Mouse (Mus musculus): ENCODE measurements at regions not wholly inside any gene's neighbourhood (a gene's known extent, or its start where the extent isn't known, plus 50 kb on each side); places are given as distances from the start of the nearest gene placed in this dataset.

GRCm38 (mm10) chr8:7219300-7219699 lies 1441.7 kb downstream of the Efnb2 start:
- WGBS: 72% methylated on average over 3 of the region's 3 CpGs
- Histone ChIP-seq H3K4me3 (replicated peaks; ENCODE audit: extremely low read depth, low read depth, low read length) (no peak overlapping the region), H3K4me1 (ENCODE audit: control insufficient read depth, insufficient read depth, low read length) (no peaks in the 10 kb centered on the region)
- TF ChIP-seq CTCF (IDR thresholded peaks at IDR 0.05; ENCODE audit: insufficient read depth, low read length): no peak
- DNase-seq: no peak

- peak; percentile 9 for DNase-seq
- no peaks in the 10 kb centered on the region for H3K4me1 ChIP-seq (ENCODE audit: control insufficient read depth, insufficient read depth, low read length)
- TF ChIP-seq CTCF (IDR thresholded peaks at IDR 0.05; ENCODE audit: insufficient read depth, low read length) (no peak), POLR2A (IDR thresholded peaks at IDR 0.05; ENCODE audit: borderline replicate concordance, extremely low read depth, low read depth, low read length) (no peak)
- 35% methylated on average over 3 of the region's 3 CpGs for WGBS
- no peak overlapping the region for H3K4me3 ChIP-seq (replicated peaks; ENCODE audit: extremely low read depth, low read depth, low read length)
Observed at GRCm38 (mm10) chr8:7207178-7207577, 1453.9 kb downstream of the Efnb2 start.

- DNase-seq: no peak
- TF ChIP-seq CTCF (IDR thresholded peaks at IDR 0.05; ENCODE audit: insufficient read depth, low read length) (no peak), POLR2A (IDR thresholded peaks at IDR 0.05; ENCODE audit: borderline replicate concordance, extremely low read depth, low read depth, low read length) (no peak)
- H3K4me3 ChIP-seq (replicated peaks; ENCODE audit: extremely low read depth, low read depth, low read length): no peak overlapping the region
- no peaks in the 10 kb centered on the region for H3K4me1 ChIP-seq (ENCODE audit: control insufficient read depth, insufficient read depth, low read length)
Observed at GRCm38 (mm10) chr8:7206596-7206995, 1454.4 kb downstream of the Efnb2 start.

GRCm38 (mm10) chr8:7205086-7205485 lies 1456.0 kb downstream of the Efnb2 start:
- 78% methylated on average over 4 of the region's 4 CpGs for WGBS
- TF ChIP-seq POLR2A (IDR thresholded peaks at IDR 0.05; ENCODE audit: borderline replicate concordance, extremely low read depth, low read depth, low read length): no peak
- TF ChIP-seq CTCF (IDR thresholded peaks at IDR 0.05; ENCODE audit: insufficient read depth, low read length): no peak
- no peaks in the 10 kb centered on the region for H3K4me1 ChIP-seq (ENCODE audit: control insufficient read depth, insufficient read depth, low read length)
- H3K4me3 ChIP-seq (replicated peaks; ENCODE audit: extremely low read depth, low read depth, low read length): no peak overlapping the region
- no peak for DNase-seq

GRCm38 (mm10) chr8:7190726-7191125 lies 1470.3 kb downstream of the Efnb2 start:
- Histone ChIP-seq H3K4me1 (ENCODE audit: control insufficient read depth, insufficient read depth, low read length) (no peaks in the 10 kb centered on the region), H3K4me3 (replicated peaks; ENCODE audit: extremely low read depth, low read depth, low read length) (no peak overlapping the region)
- TF ChIP-seq POLR2A (IDR thresholded peaks at IDR 0.05; ENCODE audit: borderline replicate concordance, extremely low read depth, low read depth, low read length): no peak
- no peak for TF ChIP-seq CTCF (IDR thresholded peaks at IDR 0.05; ENCODE audit: insufficient read depth, low read length)
- no peak for DNase-seq

- no peak overlapping the region for H3K4me3 ChIP-seq (replicated peaks; ENCODE audit: extremely low read depth, low read depth, low read length)
- no peaks in the 10 kb centered on the region for H3K4me1 ChIP-seq (ENCODE audit: control insufficient read depth, insufficient read depth, low read length)
- WGBS: 84% methylated on average over 5 of the region's 5 CpGs
- DNase-seq: no peak
- no peak for TF ChIP-seq CTCF (IDR thresholded peaks at IDR 0.05; ENCODE audit: insufficient read depth, low read length)
- TF ChIP-seq POLR2A (IDR thresholded peaks at IDR 0.05; ENCODE audit: borderline replicate concordance, extremely low read depth, low read depth, low read length): no peak
Observed at GRCm38 (mm10) chr8:7163361-7163760, 1497.7 kb downstream of the Efnb2 start.

GRCm38 (mm10) chr8:7131746-7132145 lies 1529.3 kb downstream of the Efnb2 start:
- Histone ChIP-seq H3K4me3 (replicated peaks; ENCODE audit: extremely low read depth, low read depth, low read length) (no peak overlapping the region), H3K4me1 (ENCODE audit: control insufficient read depth, insufficient read depth, low read length) (no peaks in the 10 kb centered on the region; the same call in 1 of the 2 replicates)
- TF ChIP-seq POLR2A (IDR thresholded peaks at IDR 0.05; ENCODE audit: borderline replicate concordance, extremely low read depth, low read depth, low read length): no peak
- no peak for TF ChIP-seq CTCF (IDR thresholded peaks at IDR 0.05; ENCODE audit: insufficient read depth, low read length)
- 25% methylated on average over 4 of the region's 4 CpGs for WGBS
- DNase-seq: no peak

- DNase-seq: no peak
- TF ChIP-seq CTCF (IDR thresholded peaks at IDR 0.05; ENCODE audit: insufficient read depth, low read length) (no peak), POLR2A (IDR thresholded peaks at IDR 0.05; ENCODE audit: borderline replicate concordance, extremely low read depth, low read depth, low read length) (no peak)
- H3K4me1 ChIP-seq (ENCODE audit: control insufficient read depth, insufficient read depth, low read length): no peaks in the 10 kb centered on the region
- no peak overlapping the region for H3K4me3 ChIP-seq (replicated peaks; ENCODE audit: extremely low read depth, low read depth, low read length)
Observed at GRCm38 (mm10) chr8:7108849-7109248, 1552.2 kb downstream of the Efnb2 start.

- DNase-seq: no peak
- TF ChIP-seq CTCF (IDR thresholded peaks at IDR 0.05; ENCODE audit: insufficient read depth, low read length) (no peak), POLR2A (IDR thresholded peaks at IDR 0.05; ENCODE audit: borderline replicate concordance, extremely low read depth, low read depth, low read length) (no peak)
- no peaks in the 10 kb centered on the region for H3K4me1 ChIP-seq (ENCODE audit: control insufficient read depth, insufficient read depth, low read length)
- H3K4me3 ChIP-seq (replicated peaks; ENCODE audit: extremely low read depth, low read depth, low read length): no peak overlapping the region
- WGBS: 69% methylated on average over 2 of the region's 2 CpGs
Observed at GRCm38 (mm10) chr8:7097577-7097976, 1563.5 kb downstream of the Efnb2 start.

GRCm38 (mm10) chr8:7092831-7093230 lies 1568.2 kb downstream of the Efnb2 start:
- 41% methylated on average over 2 of the region's 2 CpGs for WGBS
- TF ChIP-seq POLR2A (IDR thresholded peaks at IDR 0.05; ENCODE audit: borderline replicate concordance, extremely low read depth, low read depth, low read length) (no peak), CTCF (IDR thresholded peaks at IDR 0.05; ENCODE audit: insufficient read depth, low read length) (no peak)
- H3K4me1 ChIP-seq (ENCODE audit: control insufficient read depth, insufficient read depth, low read length): no peaks in the 10 kb centered on the region
- no peak overlapping the region for H3K4me3 ChIP-seq (replicated peaks; ENCODE audit: extremely low read depth, low read depth, low read length)
- DNase-seq: no peak

GRCm38 (mm10) chr8:7088123-7088522 lies 1572.9 kb downstream of the Efnb2 start:
- no peak for DNase-seq
- no peaks in the 10 kb centered on the region for H3K4me1 ChIP-seq (ENCODE audit: control insufficient read depth, insufficient read depth, low read length)
- WGBS: 66% methylated on average over 2 of the region's 2 CpGs
- H3K4me3 ChIP-seq (replicated peaks; ENCODE audit: extremely low read depth, low read depth, low read length): no peak overlapping the region
- TF ChIP-seq CTCF (IDR thresholded peaks at IDR 0.05; ENCODE audit: insufficient read depth, low read length) (no peak), POLR2A (IDR thresholded peaks at IDR 0.05; ENCODE audit: borderline replicate concordance, extremely low read depth, low read depth, low read length) (no peak)
